Mouse (Mus musculus): ENCODE measurements around the gene Sft2d1. TPM values are rescaled to one million over a fixed set of nuclear protein-coding genes. Genes with fewer than 3 reads are reported as not detected.

Sft2d1 gene
- polyA plus RNA-seq, 1 experiment, result 90.1 TPM

DNA sequence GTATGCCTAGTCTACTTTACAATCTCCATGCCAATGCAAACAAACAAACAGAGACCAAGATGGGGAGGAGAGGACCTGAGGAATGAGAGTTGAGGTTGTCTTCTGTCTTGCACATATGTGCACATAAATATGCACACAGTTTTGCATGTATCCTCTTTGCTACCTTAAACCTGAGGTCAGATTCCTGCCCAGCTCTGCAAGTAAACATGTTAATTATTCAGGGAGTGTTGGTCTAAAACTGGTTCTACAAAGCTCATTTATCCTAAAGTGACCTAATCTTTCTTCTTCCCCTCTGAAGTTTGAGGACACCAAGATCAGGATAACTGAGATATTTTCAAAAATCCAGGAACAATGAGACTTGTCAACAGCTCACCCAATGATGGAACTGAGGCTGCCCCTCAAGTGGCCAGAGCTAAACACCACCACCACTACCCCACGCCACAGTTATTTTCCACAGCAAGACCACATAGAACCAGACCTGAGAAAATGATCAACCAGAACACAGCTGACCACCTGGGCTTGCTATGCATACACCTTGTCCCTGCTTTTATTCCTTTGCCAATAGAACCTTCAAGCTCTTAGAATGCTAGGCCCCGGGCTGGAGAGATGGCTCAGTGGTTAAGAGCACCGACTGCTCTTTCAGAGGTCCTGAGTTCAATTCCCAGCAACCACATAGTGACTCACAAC lies 20.8 kb upstream of the Sft2d1 start:
- Histone ChIP-seq H3K27me3 (ENCODE audit: control insufficient read depth, insufficient read depth, low read length) (no peaks in the 10 kb centered on the region), H3K36me3 (ENCODE audit: control insufficient read depth, insufficient read depth, low read length) (peaks cover 11% of the 10 kb centered on the region), H3K27ac (ENCODE audit: insufficient read depth, low read depth, low read length) (no peak overlapping the region), H3K4me1 (ENCODE audit: control insufficient read depth, insufficient read depth, insufficient read length, low read length) (peaks cover under 1% of the 10 kb centered on the region; the same call in 1 of the 2 replicates), H3K4me3 (ENCODE audit: low read depth, low read length) (no peak overlapping the region)
- 93% methylated on average over 3 of the region's 3 CpGs for WGBS
- TF ChIP-seq POLR2A (IDR thresholded peaks at IDR 0.05; ENCODE audit: low read depth, low read length) (no peak), CTCF (IDR thresholded peaks at IDR 0.05; ENCODE audit: extremely low read depth, insufficient read length, insufficient replicate concordance, low read depth, low read length) (no peak)

DNA sequence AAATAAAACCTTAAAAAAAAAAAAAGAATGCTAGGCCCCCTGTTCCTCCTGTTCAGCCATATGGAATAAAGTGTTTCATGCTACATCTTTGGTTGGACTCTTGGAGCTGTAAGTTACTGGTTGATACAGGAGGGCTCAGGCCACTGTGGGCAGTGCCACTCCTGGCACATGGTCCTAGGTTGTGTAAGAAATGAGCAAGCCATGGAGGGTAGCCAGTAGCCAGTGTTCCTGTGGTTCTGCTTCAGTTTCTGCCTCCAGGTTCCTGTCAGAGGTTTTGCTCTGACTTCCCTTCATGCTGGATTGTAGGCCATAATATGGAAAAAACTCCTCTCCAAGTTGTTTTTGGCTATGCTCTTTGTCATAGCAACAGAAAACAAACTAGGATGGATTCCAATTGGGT lies 20.2 kb upstream of the Sft2d1 start:
- H3K4me3 ChIP-seq (ENCODE audit: low read depth, low read length), result no peak overlapping the region
- H3K27me3 ChIP-seq (ENCODE audit: control insufficient read depth, insufficient read depth, low read length), result no peaks in the 10 kb centered on the region
- no peak overlapping the region for H3K27ac ChIP-seq (ENCODE audit: insufficient read depth, low read depth, low read length)
- peaks cover 11% of the 10 kb centered on the region for H3K36me3 ChIP-seq (ENCODE audit: control insufficient read depth, insufficient read depth, low read length)
- TF ChIP-seq CTCF (IDR thresholded peaks at IDR 0.05; ENCODE audit: extremely low read depth, insufficient read length, insufficient replicate concordance, low read depth, low read length) (no peak), POLR2A (IDR thresholded peaks at IDR 0.05; ENCODE audit: low read depth, low read length) (no peak)
- no peaks in the 10 kb centered on the region for H3K4me1 ChIP-seq (ENCODE audit: control insufficient read depth, insufficient read depth, insufficient read length, low read length)

- TF ChIP-seq CTCF (IDR thresholded peaks at IDR 0.05; ENCODE audit: extremely low read depth, insufficient read length, insufficient replicate concordance, low read depth, low read length) (no peak), POLR2A (IDR thresholded peaks at IDR 0.05; ENCODE audit: low read depth, low read length) (no peak)
- H3K4me1 ChIP-seq (ENCODE audit: control insufficient read depth, insufficient read depth, insufficient read length, low read length), result no peaks in the 10 kb centered on the region
- no peak overlapping the region for H3K4me3 ChIP-seq (ENCODE audit: low read depth, low read length)
- no peaks in the 10 kb centered on the region for H3K27me3 ChIP-seq (ENCODE audit: control insufficient read depth, insufficient read depth, low read length)
- peaks cover 14% of the 10 kb centered on the region for H3K36me3 ChIP-seq (ENCODE audit: control insufficient read depth, insufficient read depth, low read length)
- no peak overlapping the region for H3K27ac ChIP-seq (ENCODE audit: insufficient read depth, low read depth, low read length)
Observed at GRCm38 (mm10) chr17:8295825-8296224, 15.1 kb upstream of the Sft2d1 start.

DNA sequence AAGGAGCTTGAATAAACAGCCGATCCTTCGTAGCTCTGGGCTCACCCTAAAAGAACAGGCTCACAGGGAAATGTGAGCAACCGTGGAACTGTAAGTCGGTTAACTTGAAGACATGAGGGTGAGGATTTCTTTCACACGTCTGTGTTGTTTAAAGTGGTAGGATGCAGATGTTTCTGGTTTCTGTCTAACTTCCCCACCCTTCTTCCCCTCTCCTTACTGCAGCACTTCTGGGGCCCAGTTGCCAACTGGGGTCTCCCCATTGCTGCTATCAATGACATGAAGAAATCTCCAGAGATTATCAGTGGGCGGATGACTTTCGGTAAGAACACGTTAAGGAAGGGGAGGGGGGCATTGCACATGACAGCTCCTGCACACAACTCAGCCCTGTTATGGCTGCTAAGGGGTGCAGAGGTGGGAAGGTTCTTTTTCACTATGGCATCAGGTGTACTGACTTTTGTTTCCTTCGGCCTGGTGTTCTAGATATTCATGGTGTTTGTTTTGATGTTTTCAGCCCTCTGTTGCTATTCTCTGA lies 14.5 kb upstream of the Sft2d1 start:
- H3K36me3 ChIP-seq (ENCODE audit: control insufficient read depth, insufficient read depth, low read length), result peaks cover 14% of the 10 kb centered on the region
- no peak for TF ChIP-seq CTCF (IDR thresholded peaks at IDR 0.05; ENCODE audit: extremely low read depth, insufficient read length, insufficient replicate concordance, low read depth, low read length)
- TF ChIP-seq POLR2A (IDR thresholded peaks at IDR 0.05; ENCODE audit: low read depth, low read length), result no peak
- no peaks in the 10 kb centered on the region for H3K4me1 ChIP-seq (ENCODE audit: control insufficient read depth, insufficient read depth, insufficient read length, low read length)
- WGBS, result 85% methylated on average over 9 of the region's 9 CpGs
- no peaks in the 10 kb centered on the region for H3K27me3 ChIP-seq (ENCODE audit: control insufficient read depth, insufficient read depth, low read length)
- no peak overlapping the region for H3K4me3 ChIP-seq (ENCODE audit: low read depth, low read length)
- H3K27ac ChIP-seq (ENCODE audit: insufficient read depth, low read depth, low read length), result no peak overlapping the region

- H3K36me3 ChIP-seq (ENCODE audit: control insufficient read depth, insufficient read depth, low read length), result peaks cover 14% of the 10 kb centered on the region
- whole genome bisulfite sequencing, result 88% methylated on average over 5 of the region's 5 CpGs
- H3K27ac ChIP-seq (ENCODE audit: insufficient read depth, low read depth, low read length), result no peak overlapping the region
- no peak overlapping the region for H3K4me3 ChIP-seq (ENCODE audit: low read depth, low read length)
- H3K4me1 ChIP-seq (ENCODE audit: control insufficient read depth, insufficient read depth, insufficient read length, low read length), result no peaks in the 10 kb centered on the region
- no peak for TF ChIP-seq CTCF (IDR thresholded peaks at IDR 0.05; ENCODE audit: extremely low read depth, insufficient read length, insufficient replicate concordance, low read depth, low read length)
- no peak for TF ChIP-seq POLR2A (IDR thresholded peaks at IDR 0.05; ENCODE audit: low read depth, low read length)
- H3K27me3 ChIP-seq (ENCODE audit: control insufficient read depth, insufficient read depth, low read length), result no peaks in the 10 kb centered on the region
Observed at GRCm38 (mm10) chr17:8297746-8298145, 13.2 kb upstream of the Sft2d1 start.

- 91% methylated on average over 2 of the region's 2 CpGs for WGBS
- Histone ChIP-seq H3K4me3 (ENCODE audit: low read depth, low read length) (no peak overlapping the region), H3K27ac (ENCODE audit: insufficient read depth, low read depth, low read length) (no peak overlapping the region), H3K36me3 (ENCODE audit: control insufficient read depth, insufficient read depth, low read length) (peaks cover 13% of the 10 kb centered on the region), H3K4me1 (ENCODE audit: control insufficient read depth, insufficient read depth, insufficient read length, low read length) (no peaks in the 10 kb centered on the region), H3K27me3 (ENCODE audit: control insufficient read depth, insufficient read depth, low read length) (no peaks in the 10 kb centered on the region)
- TF ChIP-seq POLR2A (IDR thresholded peaks at IDR 0.05; ENCODE audit: low read depth, low read length), result no peak
- no peak for TF ChIP-seq CTCF (IDR thresholded peaks at IDR 0.05; ENCODE audit: extremely low read depth, insufficient read length, insufficient replicate concordance, low read depth, low read length)
Observed at GRCm38 (mm10) chr17:8298281-8298680, 12.6 kb upstream of the Sft2d1 start.

- TF ChIP-seq CTCF (IDR thresholded peaks at IDR 0.05; ENCODE audit: extremely low read depth, insufficient read length, insufficient replicate concordance, low read depth, low read length) (no peak), POLR2A (IDR thresholded peaks at IDR 0.05; ENCODE audit: low read depth, low read length) (no peak)
- no peaks in the 10 kb centered on the region for H3K4me1 ChIP-seq (ENCODE audit: control insufficient read depth, insufficient read depth, insufficient read length, low read length)
- H3K36me3 ChIP-seq (ENCODE audit: control insufficient read depth, insufficient read depth, low read length), result peaks cover 9% of the 10 kb centered on the region
- H3K4me3 ChIP-seq (ENCODE audit: low read depth, low read length), result no peak overlapping the region
- no peaks in the 10 kb centered on the region for H3K27me3 ChIP-seq (ENCODE audit: control insufficient read depth, insufficient read depth, low read length)
- no peak overlapping the region for H3K27ac ChIP-seq (ENCODE audit: insufficient read depth, low read depth, low read length)
Observed at GRCm38 (mm10) chr17:8299524-8299923, 11.4 kb upstream of the Sft2d1 start.

Measured in small intestine, adult 2 months (tissue).